Mouse (Mus musculus) E14TG2a.4 (cell line): ENCODE results near the gene Syncrip.

Experiments used
- CTCF ChIP-seq: conservative IDR thresholded peaks from 2 replicates; pipeline ENCODE4 v1.5.1; 2014; ENCODE audit warnings: low read length
- POU5F1 ChIP-seq: IDR thresholded peaks from 2 replicates; pipeline ENCODE4 v1.6.1; 2014; ENCODE audit warnings: low read length, borderline replicate concordance

DNA sequence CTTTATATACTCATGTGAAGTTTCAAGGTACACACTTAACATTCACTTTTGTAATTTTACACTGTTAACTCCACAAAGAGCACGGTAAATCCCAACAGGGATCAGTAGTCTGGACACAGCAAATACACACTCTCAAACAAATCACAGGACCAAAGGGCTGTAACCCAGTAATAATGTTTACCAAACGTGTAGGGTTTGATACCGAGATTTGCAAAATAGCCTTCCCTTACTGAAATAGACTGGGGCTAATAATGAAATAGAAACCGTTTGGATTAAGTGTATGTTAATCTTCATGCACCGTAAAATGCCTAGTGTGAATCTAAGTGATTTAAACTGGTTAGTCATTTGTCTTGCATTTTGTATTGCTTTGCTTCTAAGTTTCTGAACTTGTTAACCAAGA is 42.4 kb downstream of the Syncrip start:
- no peak for TF ChIP-seq CTCF
- no peak for TF ChIP-seq POU5F1
